Mouse (Mus musculus): ENCODE data around the gene Larp7. TPM values are rescaled to one million over a fixed set of nuclear protein-coding genes. Genes with fewer than 3 reads are reported as not detected.

Gene Larp7
- total RNA-seq, 2 experiments from 2014 or later = 15.3 to 19.5 TPM

DNA sequence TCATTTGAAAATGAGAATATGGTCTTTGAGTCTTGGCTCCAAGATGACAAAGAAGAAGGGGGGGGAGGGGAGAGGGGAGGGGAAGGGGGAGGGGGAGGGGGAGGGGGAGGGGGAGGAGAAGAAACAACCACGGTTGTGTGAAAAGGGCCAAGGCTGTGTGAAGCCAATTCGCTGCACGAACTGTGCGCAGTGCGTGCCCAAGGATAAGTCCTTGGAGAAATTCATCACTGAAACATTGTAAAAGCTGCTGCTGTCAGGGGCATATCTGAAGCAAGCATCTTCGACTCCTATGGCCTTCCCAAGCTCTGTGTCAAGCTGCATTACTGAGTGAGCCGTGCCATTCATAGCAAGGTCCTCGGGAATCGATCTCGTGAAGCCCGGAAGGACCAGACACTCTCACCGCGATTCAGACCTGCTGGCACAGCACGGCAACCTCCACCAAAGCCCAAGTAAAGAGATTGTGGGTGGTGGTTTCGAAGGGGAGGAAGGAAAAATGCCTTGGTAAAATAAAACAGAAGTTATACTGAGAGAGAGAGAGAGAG is 40.3 kb downstream of the Larp7 start:
- no peak for DNase-seq

- DNase-seq = peak; percentile 41
Observed at GRCm38 (mm10) chr3:127511786-127512746, 41.1 kb downstream of the Larp7 start.

GRCm38 (mm10) chr3:127507878-127508783 is 45.0 kb downstream of the Larp7 start:
- no peak for DNase-seq

DNA sequence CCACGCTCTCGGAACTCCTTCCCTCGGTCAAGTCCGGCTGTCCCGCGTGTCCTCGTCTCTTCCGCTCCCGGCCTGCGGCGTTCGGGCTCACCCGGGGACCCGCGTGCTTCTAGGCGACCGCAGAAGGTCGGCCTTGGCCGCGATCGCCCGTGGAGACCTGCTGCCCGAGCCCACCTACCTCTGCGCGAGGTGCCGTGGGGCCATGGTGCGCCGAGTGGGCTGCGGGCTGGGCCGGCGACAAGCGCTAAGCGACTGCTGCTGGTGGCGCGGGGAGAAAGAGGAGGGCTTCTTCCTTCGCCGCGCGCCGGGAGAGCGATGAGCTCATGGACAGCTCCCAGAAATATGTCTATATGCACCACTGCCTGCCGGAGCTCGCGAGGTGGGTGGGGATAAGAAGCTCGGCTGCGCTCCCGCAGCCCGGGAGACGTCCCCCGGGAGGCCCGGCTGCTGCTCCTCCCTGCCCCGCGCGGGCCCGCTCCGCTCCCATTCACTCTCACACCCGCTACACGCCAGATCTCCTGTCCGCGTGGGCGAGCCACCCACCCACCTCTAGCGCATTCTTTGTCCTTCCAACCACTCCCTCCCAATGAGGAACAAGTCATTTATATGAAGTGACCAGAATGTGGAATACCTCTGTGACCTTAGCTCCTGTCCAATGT is 54.3 kb downstream of the Larp7 start, which contains the start of gene Ank2:
TSS of gene Ank2 (minus strand) at position 609 of the 659 bp plus-strand sequence.
- DNase-seq = peak; percentile 47

GRCm38 (mm10) chr3:127498197-127498741 is 54.9 kb downstream of the Larp7 start:
- no peak for DNase-seq

GRCm38 (mm10) chr3:127492663-127493062 is 60.5 kb downstream of the Larp7 start:
- no peak for DNase-seq

DNA sequence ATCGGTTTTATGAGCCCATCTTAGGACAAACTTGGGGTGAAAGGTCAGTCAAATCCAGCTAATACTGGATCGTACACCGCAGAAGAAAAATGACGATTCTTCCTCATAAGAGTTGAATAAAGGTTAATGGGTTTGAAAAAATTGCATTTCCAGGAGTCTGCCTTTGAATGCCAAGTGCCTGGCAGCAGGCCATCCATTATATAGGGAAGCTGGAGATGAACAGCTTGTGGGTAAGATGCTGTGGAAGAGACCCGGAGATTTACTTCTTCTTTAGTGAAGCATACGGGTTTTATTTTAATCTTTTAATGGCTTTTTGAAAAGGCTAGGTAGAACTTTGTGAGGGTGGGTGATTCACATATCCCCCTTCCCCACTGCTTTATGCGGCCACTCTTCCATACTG is 65.8 kb downstream of the Larp7 start:
- DNase-seq = no peak

Small RNAs within 50 kb of the gene (microRNA-seq; reads per million reads assigned to microRNA genes)
- gene Mir302a = 0 to 0.25 reads per million in 2 experiments
- 0.95 to 1.5 reads per million in 2 experiments for gene Mir302b
- 0 reads per million in 2 experiments for gene Mir302c
- 0.50 to 0.95 reads per million in 2 experiments for gene Mir302d
- gene Mir367 = 0 reads per million in 2 experiments

Other genes with a start within 250 kb of the Larp7 start
- gene Ank2, start 54.0 kb downstream of the Larp7 start, total RNA-seq (2021) = 100 to 1,000 TPM; 136 to 145 TPM
- 1 to 10 TPM; 2.4 to 3.5 TPM for gene Zgrf1, start 140 bp upstream of the Larp7 start, total RNA-seq (2021)
- gene Neurog2, start 79.8 kb upstream of the Larp7 start, total RNA-seq (2021) = not detected
- 1 to 10 TPM; 2.0 to 3.1 TPM for gene Alpk1, start 227.2 kb upstream of the Larp7 start, total RNA-seq (2021)
- 1 to 10 TPM; 1.7 to 2.7 TPM for gene Tifa, start 236.5 kb upstream of the Larp7 start, total RNA-seq (2021)